Mouse (Mus musculus) testis, adult 2 months (tissue): Measurements from ENCODE around the gene Mmp9. TPM values are rescaled to one million over a fixed set of nuclear protein-coding genes. Genes with fewer than 3 reads are reported as not detected.

Source experiments
- H3K27ac ChIP-seq: fragments of 200-500 bp; 2 replicates; pipeline ENCODE4 v1.5.1; 2012; ENCODE audit warnings: low read depth, low read length; ENCODE audit not compliant: control insufficient read depth, insufficient read depth
- H3K27me3 ChIP-seq: fragments of 200-500 bp; 2 replicates; pipeline ENCODE4 v1.6.1; 2012; ENCODE audit warnings: mild to moderate bottlenecking, low read length, moderate library complexity; ENCODE audit not compliant: control insufficient read depth, insufficient read depth
- H3K36me3 ChIP-seq: fragments of 200-500 bp; 2 replicates; pipeline ENCODE4 v1.6.1; 2012; ENCODE audit warnings: mild to moderate bottlenecking, low read length; ENCODE audit not compliant: control insufficient read depth, insufficient read depth
- H3K4me1 ChIP-seq: fragments of 200-500 bp; 2 replicates; pipeline ENCODE4 v1.6.1; 2012; ENCODE audit warnings: low read length; ENCODE audit not compliant: control insufficient read depth, insufficient read depth
- H3K4me3 ChIP-seq: fragments of 200-500 bp; 2 replicates; pipeline ENCODE4 v1.5.1; 2012; ENCODE audit warnings: low read depth, mild to moderate bottlenecking, low read length, moderate library complexity, mixed read lengths; ENCODE audit not compliant: control insufficient read depth
- CTCF ChIP-seq: fragments of 200-500 bp; IDR thresholded peaks from 2 replicates; pipeline ENCODE4 v1.5.1; 2012; ENCODE audit warnings: low read depth, mild to moderate bottlenecking, inconsistent platforms, low read length, moderate library complexity; ENCODE audit not compliant: control insufficient read depth, insufficient read depth, insufficient replicate concordance
- POLR2A ChIP-seq: fragments of 200-500 bp; IDR thresholded peaks from 2 replicates; pipeline ENCODE4 v1.6.1; 2012; ENCODE audit warnings: low read depth, mild to moderate bottlenecking, inconsistent platforms, low read length, moderate library complexity; ENCODE audit not compliant: control insufficient read depth
- polyA plus RNA-seq: library from polyadenylated mRNA; depleted of rRNA; stranded (reverse); fragments of >200 nt; gene quantifications from 2 replicates; pipeline ENCODE4 v1.2.3, GENCODE M21; 2012

Gene Mmp9
- polyA plus RNA-seq, 1 experiment: 0.37 TPM

DNA sequence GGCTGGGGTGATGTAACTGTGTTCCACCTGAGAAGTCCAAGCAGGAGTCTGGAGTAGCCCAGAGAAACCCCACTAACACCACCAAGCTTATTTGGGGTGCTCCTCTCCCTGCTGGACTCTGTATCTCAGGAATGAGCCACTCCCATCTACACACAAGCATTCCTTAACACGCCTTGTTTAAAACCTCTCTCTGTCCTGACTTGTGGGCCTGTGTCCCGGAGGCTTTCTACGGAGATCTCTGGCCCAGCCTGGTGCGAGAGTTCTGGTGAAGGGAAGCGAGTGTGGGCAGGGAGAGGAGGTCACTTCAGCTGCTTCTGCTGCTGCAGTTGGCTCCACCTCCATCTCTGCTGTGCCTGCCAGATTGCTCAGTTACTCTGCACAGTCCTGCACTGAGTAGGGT, 15.6 kb downstream of the Mmp9 start:
- Histone ChIP-seq H3K36me3 (no peaks in the 10 kb centered on the region), H3K27ac (no peak overlapping the region), H3K27me3 (no peaks in the 10 kb centered on the region), H3K4me3 (no peak overlapping the region), H3K4me1 (peaks cover 10% of the 10 kb centered on the region)
- no peak for TF ChIP-seq POLR2A
- TF ChIP-seq CTCF: no peak

DNA sequence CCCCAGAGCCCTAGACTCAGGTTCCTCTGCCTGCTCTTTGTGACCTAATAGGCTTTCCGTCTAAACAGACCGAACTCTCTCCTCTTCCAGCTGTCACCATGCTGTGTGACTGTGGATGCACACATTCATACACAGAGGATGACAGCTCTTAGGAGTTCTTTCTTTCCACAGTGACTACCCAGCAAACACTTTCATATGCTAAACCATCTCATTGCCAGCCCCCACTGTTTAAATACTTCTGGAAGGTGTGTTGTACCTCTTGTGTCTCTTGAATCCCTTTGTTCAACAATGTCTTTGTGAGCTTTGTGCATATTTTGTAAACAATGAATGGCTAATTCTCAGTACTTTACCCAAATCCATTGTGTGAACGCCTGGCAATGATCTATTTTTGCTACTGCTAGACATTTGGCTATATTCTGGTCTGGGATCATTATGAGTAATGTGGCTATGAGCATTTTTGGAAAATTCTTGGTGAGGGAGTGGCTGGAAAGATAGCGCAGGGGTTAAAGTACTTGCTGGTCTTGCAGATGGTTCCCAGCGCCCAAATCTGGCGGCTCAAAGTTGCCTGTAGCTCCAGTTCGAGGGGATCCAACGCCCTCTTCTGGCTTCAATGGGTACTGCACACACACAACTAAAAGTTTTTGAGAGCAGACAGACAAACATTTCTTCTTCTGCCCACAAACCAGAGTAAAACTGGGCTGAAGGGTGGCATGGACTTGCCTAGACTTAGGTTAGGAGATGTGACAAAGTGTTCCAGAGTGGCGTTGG, 17.2 kb downstream of the Mmp9 start:
- TF ChIP-seq POLR2A (no peak), CTCF (peak; percentile 53; the same call in 1 of the 2 replicates)
- H3K4me3 ChIP-seq: no peak overlapping the region
- no peaks in the 10 kb centered on the region for H3K27me3 ChIP-seq
- H3K27ac ChIP-seq: no peak overlapping the region
- H3K4me1 ChIP-seq: peaks cover 21% of the 10 kb centered on the region
- H3K36me3 ChIP-seq: no peaks in the 10 kb centered on the region

DNA sequence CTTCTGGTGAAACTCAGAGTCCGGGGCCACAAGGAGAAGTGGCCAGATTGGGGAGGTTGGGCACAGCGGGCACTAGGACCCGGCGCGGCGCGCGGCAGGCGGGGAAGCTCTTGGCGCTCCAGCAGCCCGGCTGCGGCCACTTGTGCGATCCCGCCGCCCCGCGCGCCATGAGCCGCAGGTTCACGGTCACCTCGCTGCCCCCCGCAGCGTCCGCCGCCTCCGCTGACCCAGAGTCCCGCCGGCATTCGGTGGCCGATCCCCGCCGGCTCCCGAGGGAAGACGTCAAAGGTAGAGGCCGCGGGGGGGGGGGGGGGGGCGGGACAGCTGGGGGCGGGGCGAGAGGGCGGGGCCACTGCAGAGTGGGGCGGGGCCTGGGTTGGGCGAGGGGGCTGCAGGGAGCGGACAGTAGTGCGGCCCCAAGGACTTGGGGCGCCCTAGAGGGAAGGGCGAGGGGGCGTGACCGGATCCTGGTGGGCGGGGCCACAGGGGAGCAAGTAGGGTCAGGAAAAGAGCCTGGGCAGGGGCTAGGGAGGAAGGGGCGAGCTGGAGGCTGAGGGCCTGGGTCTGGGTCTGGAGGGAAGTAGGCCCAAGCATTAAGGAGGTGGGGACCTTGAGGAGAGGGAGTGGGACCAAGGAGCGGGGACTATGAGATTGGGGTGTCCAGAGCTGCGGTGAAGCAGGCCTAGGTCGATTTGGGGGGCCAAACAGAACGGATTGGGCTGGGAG, 20.3 kb downstream of the Mmp9 start, which contains the start of gene Slc12a5:
Gene Slc12a5 (plus strand): TSS at position 87 of the 726 bp plus-strand sequence.
- Histone ChIP-seq H3K36me3 (no peaks in the 10 kb centered on the region), H3K4me3 (peak within 1 kb of the TSS; percentile 82), H3K4me1 (peaks cover 21% of the 10 kb centered on the region), H3K27ac (peak within 1 kb of the TSS; percentile 67), H3K27me3 (no peaks in the 10 kb centered on the region)
- TF ChIP-seq CTCF: no peak
- no peak for TF ChIP-seq POLR2A

DNA sequence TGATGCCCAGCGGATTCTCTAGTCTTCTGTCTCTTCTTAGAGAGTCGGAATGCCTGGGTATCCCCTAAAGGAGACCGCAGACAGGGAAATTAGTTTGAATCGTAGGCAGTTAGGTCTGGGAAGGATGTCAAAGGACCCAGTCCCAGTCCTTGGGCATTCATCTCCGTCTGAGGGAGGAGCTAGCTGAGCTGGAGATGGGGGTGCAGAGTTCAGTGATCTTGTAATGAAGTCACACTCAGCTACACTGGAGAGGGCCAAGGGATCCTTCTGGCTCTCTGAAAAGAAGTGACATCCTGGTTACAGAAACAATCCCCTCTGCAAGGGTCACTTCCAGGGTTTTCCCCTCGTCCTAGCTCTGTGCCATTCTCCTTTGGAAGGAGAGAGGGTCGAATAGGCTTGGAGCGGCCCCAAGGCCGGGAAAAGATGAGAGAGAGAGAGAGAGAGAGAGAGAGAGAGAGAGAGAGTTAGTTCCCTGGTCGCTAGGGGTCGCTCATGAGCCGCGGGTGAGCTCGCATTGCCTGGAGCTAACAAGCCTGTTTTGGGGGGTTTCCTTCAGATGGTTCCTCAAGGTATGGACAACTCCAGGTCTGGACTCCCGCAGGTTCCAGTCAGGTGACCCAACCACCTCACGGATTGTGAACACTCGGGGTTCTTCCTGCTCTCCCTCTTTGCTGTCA, 21.1 kb downstream of the Mmp9 start:
- Histone ChIP-seq H3K36me3 (no peaks in the 10 kb centered on the region), H3K4me1 (peaks cover 21% of the 10 kb centered on the region), H3K4me3 (peak overlapping the region; percentile 71), H3K27me3 (no peaks in the 10 kb centered on the region), H3K27ac (peak overlapping the region; percentile 67)
- TF ChIP-seq CTCF (peak; percentile 67; the same call in 1 of the 2 replicates), POLR2A (no peak)

DNA sequence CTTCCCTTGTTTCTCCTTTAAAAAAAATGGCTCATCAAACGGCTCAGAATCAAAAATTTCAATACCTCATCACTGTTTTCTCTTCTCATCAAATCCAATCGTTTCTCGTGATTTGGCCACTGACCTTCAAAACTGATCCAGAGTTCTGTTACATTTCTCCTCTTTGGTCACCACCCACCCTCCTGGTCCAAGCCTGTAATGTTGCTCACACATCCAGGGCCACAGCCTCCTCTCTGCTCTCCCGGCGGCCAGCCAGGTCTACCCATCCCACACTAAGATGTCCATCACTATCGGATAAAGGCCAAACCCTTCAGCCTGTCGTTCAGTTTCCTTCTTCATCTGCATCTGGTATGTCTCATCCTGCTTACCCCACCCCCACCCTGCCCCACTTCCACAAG, 21.6 kb downstream of the Mmp9 start:
- TF ChIP-seq CTCF (no peak), POLR2A (no peak)
- Histone ChIP-seq H3K4me1 (peaks cover 23% of the 10 kb centered on the region), H3K27ac (no peak overlapping the region), H3K36me3 (no peaks in the 10 kb centered on the region), H3K4me3 (peak overlapping the region; percentile 71), H3K27me3 (no peaks in the 10 kb centered on the region)

DNA sequence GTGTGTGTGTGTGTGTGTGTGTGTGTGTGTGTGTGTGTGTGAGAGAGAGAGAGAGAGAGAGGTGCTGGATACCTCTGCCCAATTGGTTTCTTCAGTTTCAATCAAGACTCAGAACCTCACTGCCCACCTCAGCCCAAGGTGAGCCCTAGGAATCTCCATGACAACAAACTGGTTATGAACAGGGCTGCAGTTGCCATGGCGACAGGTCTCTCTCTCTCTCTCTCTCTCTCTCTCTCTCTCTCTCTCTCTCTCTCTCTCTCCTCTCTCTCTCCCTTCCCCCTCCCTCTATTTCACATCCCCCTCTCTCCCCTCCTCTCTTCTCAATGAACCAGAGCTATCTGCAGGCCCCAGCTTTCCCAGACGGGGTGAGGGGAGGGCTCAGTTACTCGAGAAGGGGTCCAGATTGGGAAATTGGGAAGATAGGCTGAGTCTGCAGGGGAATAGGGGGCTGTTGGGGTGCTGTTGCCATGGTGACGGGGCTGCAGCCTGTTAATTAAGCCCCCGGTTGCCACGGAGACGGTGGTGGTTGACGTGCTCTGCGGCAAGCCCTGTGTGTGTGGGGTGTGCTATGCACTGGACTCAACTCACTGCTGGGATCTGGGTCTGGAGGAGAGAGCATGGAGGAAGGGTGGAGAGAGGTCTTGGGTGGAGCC, 23.8 kb downstream of the Mmp9 start:
- TF ChIP-seq CTCF: no peak
- no peak for TF ChIP-seq POLR2A
- Histone ChIP-seq H3K4me1 (peaks cover 39% of the 10 kb centered on the region), H3K27ac (no peak overlapping the region), H3K27me3 (no peaks in the 10 kb centered on the region), H3K36me3 (no peaks in the 10 kb centered on the region), H3K4me3 (no peak overlapping the region)
